Mouse (Mus musculus) liver, adult 2 months (tissue): ENCODE measurements around the gene I830077J02Rik.

Experiments
- CTCF ChIP-seq: fragments of 200-500 bp; IDR thresholded peaks from 2 replicates; pipeline ENCODE4 v1.5.1; 2011; ENCODE audit warnings: low read depth, low read length, control low read depth
- POLR2A ChIP-seq: fragments of 200-500 bp; IDR thresholded peaks from 2 replicates; pipeline ENCODE4 v1.6.1; 2011; ENCODE audit warnings: low read length, control low read depth; ENCODE audit not compliant: insufficient read depth; ENCODE audit errors: extremely low read depth

GRCm38 (mm10) chr3:105898325-105898724, 34.1 kb downstream of the I830077J02Rik start:
- TF ChIP-seq CTCF = no peak
- TF ChIP-seq POLR2A = no peak
